Mouse (Mus musculus) heart, embryonic 13.5 days (tissue): ENCODE data around the gene Nfkb1. TPM values are rescaled to one million over a fixed set of nuclear protein-coding genes. Genes with fewer than 3 reads are reported as not detected.

Experiments used
- ATAC-seq: fragments of 200-750 bp; cut with Nextera tagmentation; 2 replicates; pipeline ENCODE4 v1.8.0; 2017; ENCODE audit warnings: moderate TSS enrichment; ENCODE audit not compliant: insufficient number of reproducible peaks, low FRiP score, low TSS enrichment; ENCODE audit errors: extremely low read depth
- H3K27ac ChIP-seq: fragments of 300-500 bp; sonication (generic); replicated peaks from 2 replicates; pipeline ENCODE4 v1.5.1; 2015; ENCODE audit warnings: moderate library complexity, mild to moderate bottlenecking, inconsistent platforms
- H3K27me3 ChIP-seq: fragments of 300-500 bp; sonication (generic); replicated peaks from 2 replicates; pipeline ENCODE4 v1.6.1; 2015; ENCODE audit warnings: mild to moderate bottlenecking, inconsistent platforms
- H3K36me3 ChIP-seq: fragments of 300-500 bp; sonication (generic); 2 replicates; pipeline ENCODE4 v1.6.1; 2015; ENCODE audit warnings: mild to moderate bottlenecking, inconsistent platforms
- H3K4me1 ChIP-seq: fragments of 300-500 bp; sonication (generic); 2 replicates; pipeline ENCODE4 v1.6.1; 2015; ENCODE audit warnings: inconsistent platforms
- H3K4me2 ChIP-seq: fragments of 300-500 bp; sonication (generic); 2 replicates; pipeline ENCODE4 v1.6.1; 2015; ENCODE audit warnings: inconsistent platforms, mild to moderate bottlenecking, moderate library complexity
- H3K4me3 ChIP-seq: fragments of 300-500 bp; sonication (generic); 2 replicates; pipeline ENCODE4 v1.5.1; 2015; ENCODE audit warnings: moderate library complexity, mild to moderate bottlenecking, inconsistent platforms
- H3K9ac ChIP-seq: fragments of 300-500 bp; sonication (generic); 2 replicates; pipeline ENCODE4 v1.6.1; 2015; ENCODE audit warnings: inconsistent platforms, mild to moderate bottlenecking, moderate library complexity
- H3K9me3 ChIP-seq: fragments of 300-500 bp; sonication (generic); 2 replicates; pipeline ENCODE4 v1.6.1; 2016; ENCODE audit warnings: inconsistent platforms
- WGBS: fragments of 180-500 bp; shearing (Covaris S2); methylation state at CpG from one replicate; pipeline ENCODE4 v1.1.7; 2015; ENCODE audit warnings: mixed read lengths; 5-methylcytosine and 5-hydroxymethylcytosine counted together
- polyA plus RNA-seq: library from polyadenylated mRNA; unstranded; fragments of >200 nt; fragmentation: Nextera tagmentation; extraction: Ambion mirVana; gene quantifications from 2 replicates; pipeline ENCODE4 v1.2.1, GENCODE M21; 2015

Nfkb1 gene
- polyA plus RNA-seq, 1 experiment from 2014 or later, result 13.7 TPM

DNA sequence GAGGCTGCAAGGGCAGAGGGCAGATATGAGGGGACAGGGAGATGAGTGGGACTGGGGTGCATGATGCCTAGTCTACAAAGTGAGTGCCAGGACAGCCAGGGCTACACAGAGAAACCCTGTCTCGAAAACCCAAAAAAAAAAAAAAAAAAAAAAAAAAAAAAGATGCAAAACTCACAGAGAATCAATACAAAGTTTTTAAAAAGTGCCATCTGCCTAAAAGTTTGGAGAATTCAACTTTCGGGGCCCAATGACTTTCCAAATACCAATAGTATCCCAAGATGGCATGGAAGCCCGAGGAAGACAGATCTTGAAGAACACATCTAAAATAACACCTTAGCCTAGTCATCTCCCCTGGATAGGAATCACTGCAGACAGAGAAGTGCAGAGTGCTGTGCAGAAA lies 93.0 kb downstream of the Nfkb1 start:
- no peak overlapping the region for H3K4me3 ChIP-seq
- H3K9ac ChIP-seq, result no peak overlapping the region
- no peak for ATAC-seq
- 85% methylated on average over 3 of the region's 3 CpGs for WGBS
- H3K27ac ChIP-seq, result peak overlapping the region; percentile 86; the same call in 1 of the 2 replicates
- H3K36me3 ChIP-seq, result peaks cover 89% of the 10 kb centered on the region
- no peak overlapping the region for H3K4me2 ChIP-seq
- H3K27me3 ChIP-seq, result no peaks in the 10 kb centered on the region
- peaks cover 43% of the 10 kb centered on the region for H3K4me1 ChIP-seq
- no peaks in the 10 kb centered on the region for H3K9me3 ChIP-seq

DNA sequence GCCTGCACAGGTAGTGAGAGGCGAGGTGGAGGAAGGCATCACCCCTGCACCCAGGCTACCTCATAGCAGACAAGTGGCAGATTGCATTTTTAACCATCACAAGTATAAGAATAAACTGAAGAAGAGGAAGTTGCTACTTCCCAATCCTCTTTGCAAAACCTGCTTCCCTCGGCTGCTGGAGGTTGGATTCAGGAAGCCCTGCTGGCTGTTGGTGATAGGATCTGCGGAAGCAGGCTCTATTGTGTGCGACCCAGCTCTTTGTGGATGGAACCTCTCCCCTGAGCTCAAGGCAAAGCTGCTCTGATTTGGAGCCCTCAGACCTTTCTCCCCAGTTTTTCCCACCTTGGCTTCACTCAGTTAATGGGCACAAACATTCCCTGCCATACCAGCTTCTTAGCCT lies 94.3 kb downstream of the Nfkb1 start:
- Histone ChIP-seq H3K27me3 (no peaks in the 10 kb centered on the region), H3K36me3 (peaks cover 89% of the 10 kb centered on the region), H3K9me3 (no peaks in the 10 kb centered on the region), H3K9ac (no peak overlapping the region), H3K27ac (peak overlapping the region; percentile 86), H3K4me2 (no peak overlapping the region), H3K4me1 (peaks cover 36% of the 10 kb centered on the region), H3K4me3 (no peak overlapping the region)
- ATAC-seq, result no peak
- WGBS, result 53% methylated on average over 4 of the region's 4 CpGs

DNA sequence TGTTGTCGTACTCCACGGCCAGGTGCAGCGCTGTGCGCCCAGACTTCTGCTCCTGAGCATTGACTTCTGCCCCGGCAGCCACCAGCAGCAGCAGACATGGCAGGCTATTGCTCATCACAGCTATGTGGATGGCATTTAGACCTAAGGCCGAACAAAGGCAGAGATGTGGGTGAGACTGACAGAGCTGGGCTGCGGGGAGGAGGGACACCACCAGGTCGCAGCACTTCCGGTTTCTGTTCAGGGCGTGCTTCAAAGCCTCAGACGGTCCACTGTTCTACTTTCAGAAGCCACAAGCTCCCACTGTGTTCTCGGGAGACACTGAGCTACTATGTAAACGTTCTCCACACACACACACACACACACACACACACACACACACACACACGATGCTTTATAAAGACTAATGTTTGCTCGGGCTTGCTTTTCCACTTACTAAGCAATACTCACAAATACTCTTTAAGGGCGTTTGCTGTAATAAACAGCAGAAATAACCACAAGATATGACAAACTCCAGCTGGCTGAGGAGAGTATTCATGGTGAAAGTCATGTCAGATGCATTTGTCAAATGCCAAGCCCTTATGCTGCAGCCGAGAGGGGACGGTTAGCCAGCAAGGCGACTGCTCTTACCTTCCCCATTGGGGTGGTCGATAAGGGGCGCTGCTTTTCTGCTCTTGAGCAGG lies 97.0 kb downstream of the Nfkb1 start:
- no peaks in the 10 kb centered on the region for H3K27me3 ChIP-seq
- H3K36me3 ChIP-seq, result peaks cover 91% of the 10 kb centered on the region
- H3K9ac ChIP-seq, result no peak overlapping the region
- H3K4me2 ChIP-seq, result no peak overlapping the region
- no peak for ATAC-seq
- H3K27ac ChIP-seq, result no peak overlapping the region
- no peak overlapping the region for H3K4me3 ChIP-seq
- 65% methylated on average over 21 of the region's 21 CpGs for WGBS
- no peaks in the 10 kb centered on the region for H3K9me3 ChIP-seq
- H3K4me1 ChIP-seq, result peaks cover 28% of the 10 kb centered on the region

DNA sequence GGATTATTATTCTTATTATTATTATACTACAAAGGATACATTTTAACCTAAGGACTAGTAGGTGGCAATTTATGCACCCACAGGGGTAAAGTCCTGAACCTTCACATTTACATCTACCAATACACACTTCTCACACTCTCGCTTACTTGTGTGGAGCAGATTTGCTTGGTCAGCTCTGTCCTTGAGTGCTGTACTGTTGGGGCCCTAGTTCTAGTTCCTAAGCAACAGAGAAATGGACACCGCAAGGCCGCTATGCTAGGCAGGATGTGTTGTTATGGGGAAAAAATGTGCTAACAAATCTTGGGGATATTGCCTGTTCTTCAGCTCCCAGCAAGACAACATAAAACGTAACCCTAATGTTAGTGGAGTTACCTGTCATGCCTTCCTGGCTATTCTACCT lies 99.3 kb downstream of the Nfkb1 start:
- Histone ChIP-seq H3K4me2 (no peak overlapping the region), H3K9ac (no peak overlapping the region), H3K27ac (peak overlapping the region; percentile 15; the same call in 1 of the 2 replicates), H3K4me3 (no peak overlapping the region), H3K36me3 (peaks cover 98% of the 10 kb centered on the region), H3K4me1 (peaks cover 25% of the 10 kb centered on the region), H3K27me3 (no peaks in the 10 kb centered on the region), H3K9me3 (no peaks in the 10 kb centered on the region)
- no peak for ATAC-seq
- WGBS, result 90% methylated on average over 4 of the region's 4 CpGs

DNA sequence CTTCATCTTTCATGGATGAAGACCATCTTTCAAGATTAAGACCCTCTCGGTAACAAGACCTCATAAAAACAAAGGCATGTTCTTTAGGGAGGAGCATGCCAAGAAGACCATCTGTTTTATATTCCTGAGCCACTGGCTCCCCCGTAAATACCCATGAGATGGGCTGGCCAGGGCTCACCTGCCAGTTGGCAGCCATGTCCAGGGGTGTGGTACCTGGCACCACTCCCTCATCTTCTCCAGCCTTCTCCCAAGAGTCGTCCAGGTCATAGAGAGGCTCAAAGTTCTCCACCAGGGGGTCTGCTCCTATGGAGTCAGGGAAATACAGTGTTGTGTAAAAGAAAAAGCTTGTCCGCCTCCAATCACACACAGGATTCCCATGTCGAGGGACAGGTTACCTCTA lies 100.0 kb downstream of the Nfkb1 start:
- H3K36me3 ChIP-seq, result peaks cover 98% of the 10 kb centered on the region
- 69% methylated on average over 5 of the region's 5 CpGs for WGBS
- no peaks in the 10 kb centered on the region for H3K27me3 ChIP-seq
- no peak for ATAC-seq
- H3K9me3 ChIP-seq, result no peaks in the 10 kb centered on the region
- no peak overlapping the region for H3K4me2 ChIP-seq
- peaks cover 25% of the 10 kb centered on the region for H3K4me1 ChIP-seq
- H3K9ac ChIP-seq, result no peak overlapping the region
- no peak overlapping the region for H3K4me3 ChIP-seq
- no peak overlapping the region for H3K27ac ChIP-seq

DNA sequence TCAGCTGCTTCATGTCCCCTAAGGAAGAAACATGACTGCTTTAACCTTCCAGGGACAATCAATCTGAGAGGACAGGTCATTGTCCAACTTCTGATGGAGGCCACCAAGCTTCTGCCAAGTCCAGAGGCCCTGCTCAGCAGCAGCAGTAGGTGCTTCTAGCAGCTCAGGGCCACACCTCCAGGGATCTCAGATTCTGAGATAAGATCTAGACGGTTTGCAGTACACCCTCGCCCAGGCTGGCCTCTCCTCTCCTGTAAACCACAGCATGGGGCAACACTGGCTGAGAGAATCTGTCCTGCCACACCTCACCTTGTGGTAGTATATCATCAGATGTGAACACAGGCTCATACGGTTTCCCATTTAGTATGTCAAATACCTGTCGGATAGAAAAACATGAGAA lies 100.9 kb downstream of the Nfkb1 start:
- no peak overlapping the region for H3K27ac ChIP-seq
- H3K4me3 ChIP-seq, result no peak overlapping the region
- peaks cover 33% of the 10 kb centered on the region for H3K4me1 ChIP-seq
- peaks cover 95% of the 10 kb centered on the region for H3K36me3 ChIP-seq
- no peak for ATAC-seq
- 62% methylated on average over 4 of the region's 4 CpGs for WGBS
- no peaks in the 10 kb centered on the region for H3K9me3 ChIP-seq
- no peaks in the 10 kb centered on the region for H3K27me3 ChIP-seq
- no peak overlapping the region for H3K9ac ChIP-seq
- no peak overlapping the region for H3K4me2 ChIP-seq

DNA sequence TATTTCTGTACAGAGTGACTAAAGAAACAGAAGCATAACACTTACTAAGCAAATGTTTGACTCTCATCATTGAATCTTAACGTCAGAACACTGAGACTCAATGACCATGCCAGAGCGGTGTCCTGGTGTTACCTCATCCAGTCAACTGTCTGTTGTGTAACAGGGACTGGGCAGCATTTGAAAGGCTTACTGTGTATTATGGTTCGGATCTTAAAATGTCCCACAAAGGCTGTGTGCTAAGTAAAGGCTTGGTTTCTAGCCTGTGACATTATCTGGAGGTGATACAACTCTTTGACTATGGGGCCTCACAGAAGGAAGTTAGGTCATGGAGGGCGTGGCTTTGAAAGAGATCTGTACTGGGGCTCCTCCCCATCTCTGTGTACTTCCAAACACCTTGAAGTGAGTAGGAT lies 104.9 kb downstream of the Nfkb1 start:
- peaks cover 30% of the 10 kb centered on the region for H3K4me1 ChIP-seq
- no peak overlapping the region for H3K9ac ChIP-seq
- WGBS, result 75% methylated on average over 4 of the region's 4 CpGs
- H3K4me3 ChIP-seq, result no peak overlapping the region
- peaks cover 75% of the 10 kb centered on the region for H3K36me3 ChIP-seq
- 0 out of 2 replicates have a peak overlapping the region, but pooled peaks have one; percentile 92 for H3K27ac ChIP-seq
- no peak overlapping the region for H3K4me2 ChIP-seq
- no peaks in the 10 kb centered on the region for H3K9me3 ChIP-seq
- no peaks in the 10 kb centered on the region for H3K27me3 ChIP-seq
- no peak for ATAC-seq

DNA sequence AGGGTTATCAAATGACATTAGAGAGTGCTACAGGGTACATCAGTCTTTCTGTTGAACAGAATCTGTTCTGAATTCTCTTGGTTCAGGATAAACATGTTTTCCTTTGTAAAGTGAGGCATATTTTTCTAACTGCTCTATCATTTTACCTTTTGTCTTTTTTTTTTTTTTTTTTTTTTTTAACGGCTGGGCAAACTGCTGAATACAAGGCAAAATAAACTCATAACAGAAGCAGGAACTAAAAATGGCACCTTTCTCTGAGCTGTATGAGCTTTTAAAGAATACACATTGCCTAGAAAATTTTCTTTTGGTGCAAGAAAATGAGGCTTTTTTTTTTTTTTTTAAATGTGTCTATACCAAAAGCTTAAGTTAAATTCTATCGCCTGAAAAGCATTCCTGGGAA lies 105.3 kb downstream of the Nfkb1 start:
- Histone ChIP-seq H3K4me2 (peak overlapping the region; percentile 51), H3K36me3 (peaks cover 71% of the 10 kb centered on the region), H3K4me1 (peaks cover 33% of the 10 kb centered on the region), H3K9ac (peak overlapping the region; percentile 70), H3K27ac (peak overlapping the region; percentile 92), H3K4me3 (0 out of 2 replicates have a peak overlapping the region, but pooled peaks have one; percentile 20), H3K27me3 (no peaks in the 10 kb centered on the region), H3K9me3 (no peaks in the 10 kb centered on the region)
- 77% methylated on average over 2 of the region's 2 CpGs for WGBS
- no peak for ATAC-seq

DNA sequence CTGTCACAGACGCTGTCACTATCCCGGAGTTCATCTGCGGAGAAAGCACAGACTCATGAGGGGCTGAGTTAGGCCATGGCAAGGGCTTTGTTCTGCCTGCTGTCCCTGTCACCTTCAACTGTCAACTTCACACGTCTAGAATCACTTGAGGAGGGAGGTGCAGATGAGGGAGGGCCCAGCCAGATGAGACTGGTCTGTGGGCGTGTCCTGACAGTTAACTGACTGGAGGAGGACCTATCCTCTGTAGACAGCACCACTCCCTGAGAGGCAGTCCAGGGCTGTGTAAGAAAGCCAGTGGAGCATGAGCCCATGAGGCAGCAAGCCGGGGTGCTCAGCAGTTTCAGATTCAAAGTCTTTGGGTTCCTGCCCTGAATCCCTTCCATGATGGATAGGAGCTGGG lies 105.9 kb downstream of the Nfkb1 start:
- H3K4me1 ChIP-seq, result peaks cover 36% of the 10 kb centered on the region
- ATAC-seq, result peak; percentile 86
- no peaks in the 10 kb centered on the region for H3K27me3 ChIP-seq
- peak overlapping the region; percentile 92 for H3K27ac ChIP-seq
- peak overlapping the region; percentile 70 for H3K9ac ChIP-seq
- peaks cover 65% of the 10 kb centered on the region for H3K36me3 ChIP-seq
- peak overlapping the region; percentile 20; the same call in 1 of the 2 replicates for H3K4me3 ChIP-seq
- no peaks in the 10 kb centered on the region for H3K9me3 ChIP-seq
- H3K4me2 ChIP-seq, result peak overlapping the region; percentile 51
- 31% methylated on average over 6 of the region's 6 CpGs for WGBS

DNA sequence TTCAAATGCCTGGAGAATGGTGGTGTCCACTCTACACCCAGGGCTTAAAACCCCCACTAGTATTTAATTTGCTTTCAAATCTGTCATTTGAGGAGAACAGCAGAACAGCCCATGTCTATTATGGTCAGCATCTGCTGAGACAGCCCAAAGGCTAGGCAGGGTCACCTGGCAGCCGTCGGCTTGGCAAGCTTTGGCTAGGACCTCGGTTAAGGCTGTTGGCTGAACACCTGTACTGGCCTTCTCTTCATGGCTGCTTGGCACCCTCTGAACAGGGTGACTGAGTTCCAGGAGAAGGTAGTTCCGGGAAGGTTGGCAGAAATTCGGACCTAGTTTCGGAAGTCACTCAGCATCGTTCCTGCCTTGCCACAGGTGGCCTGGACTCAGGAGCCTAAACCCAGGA lies 109.1 kb downstream of the Nfkb1 start:
- ATAC-seq, result no peak
- no peaks in the 10 kb centered on the region for H3K27me3 ChIP-seq

DNA sequence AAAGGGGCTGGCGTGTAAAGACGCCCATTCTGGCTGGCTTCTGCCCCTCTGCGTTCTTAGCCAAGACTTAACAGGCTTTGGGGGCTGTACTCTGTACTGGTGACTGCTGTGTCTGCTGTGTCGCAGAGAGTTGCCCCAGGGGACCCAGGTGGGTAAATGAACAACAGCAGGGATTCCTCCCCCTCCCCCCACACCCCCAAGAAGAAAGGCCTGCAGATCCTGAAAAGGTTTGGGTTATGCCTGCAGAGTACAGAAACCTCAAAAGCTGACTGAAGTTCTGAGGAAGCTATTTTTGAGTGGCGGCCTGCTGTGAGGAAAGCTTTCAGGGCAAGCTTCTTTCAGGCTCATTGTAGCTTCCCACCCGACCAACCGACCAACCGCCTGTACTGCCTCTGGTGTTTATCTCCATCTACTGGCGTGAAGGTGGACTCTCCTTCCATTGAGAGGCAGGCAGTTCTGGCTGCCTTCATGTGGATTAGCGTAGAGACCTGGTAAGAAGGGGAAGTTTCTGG lies 109.7 kb downstream of the Nfkb1 start:
- H3K36me3 ChIP-seq, result peaks cover 27% of the 10 kb centered on the region
- H3K27ac ChIP-seq, result peak overlapping the region; percentile 37; the same call in 1 of the 2 replicates
- 28% methylated on average over 10 of the region's 10 CpGs for WGBS
- no peaks in the 10 kb centered on the region for H3K9me3 ChIP-seq
- H3K9ac ChIP-seq, result 0 out of 2 replicates have a peak overlapping the region, but pooled peaks have one; percentile 12
- H3K4me2 ChIP-seq, result no peak overlapping the region
- H3K4me3 ChIP-seq, result no peak overlapping the region
- H3K27me3 ChIP-seq, result no peaks in the 10 kb centered on the region
- peaks cover 52% of the 10 kb centered on the region for H3K4me1 ChIP-seq
- ATAC-seq, result no peak

More for the DNA sequence above, 109.1 kb downstream of the Nfkb1 start:
- no peak overlapping the region for H3K9ac ChIP-seq
- no peak overlapping the region for H3K4me3 ChIP-seq
- 84% methylated on average over 7 of the region's 7 CpGs for WGBS
- H3K4me1 ChIP-seq, result peaks cover 54% of the 10 kb centered on the region
- no peaks in the 10 kb centered on the region for H3K9me3 ChIP-seq
- no peak overlapping the region for H3K27ac ChIP-seq
- peaks cover 33% of the 10 kb centered on the region for H3K36me3 ChIP-seq
- no peak overlapping the region for H3K4me2 ChIP-seq
